Mouse (Mus musculus) lung, adult 2 months (tissue): Measurements from ENCODE around the gene 1700003H04Rik. TPM values are rescaled to one million over a fixed set of nuclear protein-coding genes. Genes with fewer than 3 reads are reported as not detected.

Source experiments
- DNase-seq: peaks from one replicate; pipeline ENCODE4 v3.0.0; 2022
- H3K4me1 ChIP-seq: fragments of 200-500 bp; 2 replicates; pipeline ENCODE4 v1.6.1; 2011; ENCODE audit warnings: low read length; ENCODE audit not compliant: control insufficient read depth, insufficient read depth
- H3K4me3 ChIP-seq: fragments of 200-500 bp; replicated peaks from 2 replicates; pipeline ENCODE3; 2011; ENCODE audit warnings: low read depth, mild to moderate bottlenecking, control low read depth, low read length; ENCODE audit errors: extremely low read depth
- CTCF ChIP-seq: fragments of 200-500 bp; IDR thresholded peaks from 2 replicates; pipeline ENCODE4 v1.5.1; 2011; ENCODE audit warnings: mild to moderate bottlenecking, low read length, control low read depth; ENCODE audit not compliant: insufficient read depth
- POLR2A ChIP-seq: fragments of 200-500 bp; IDR thresholded peaks from 2 replicates; pipeline ENCODE4 v1.6.1; 2011; ENCODE audit warnings: low read depth, mild to moderate bottlenecking, control low read depth, low read length, borderline replicate concordance; ENCODE audit errors: extremely low read depth
- WGBS: fragments of 180-500 bp; shearing (Covaris S2); methylation state at CpG from one replicate; pipeline ENCODE4 v1.1.7; 2018; 5-methylcytosine and 5-hydroxymethylcytosine counted together
- polyA plus RNA-seq: library from polyadenylated mRNA; depleted of rRNA; stranded (reverse); fragments of >200 nt; gene quantifications from 2 replicates; pipeline ENCODE4 v1.2.3, GENCODE M21; 2012; rRNA removed

Gene 1700003H04Rik
- polyA plus RNA-seq, 1 experiment, result not detected

DNA sequence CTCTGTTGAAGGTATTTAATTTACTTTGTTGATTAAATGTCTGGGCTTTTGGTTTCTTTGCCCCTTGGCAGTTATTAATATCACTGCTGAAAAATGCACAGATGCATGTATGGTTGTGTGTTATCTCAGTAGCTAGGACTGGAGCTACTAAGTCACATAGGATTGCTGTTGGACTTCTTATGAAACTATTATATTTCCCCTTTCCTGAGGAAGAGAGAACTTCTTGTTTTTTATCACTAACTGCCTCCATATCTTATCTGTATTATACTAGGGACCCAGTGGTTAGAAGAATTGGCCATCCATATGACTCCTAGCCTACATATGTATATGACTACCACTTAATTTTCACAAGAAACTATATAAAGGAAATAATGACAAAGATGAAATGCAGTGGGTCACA is 24.9 kb downstream of the 1700003H04Rik start:
- DNase-seq, result no peak
- Histone ChIP-seq H3K4me1 (no peaks in the 10 kb centered on the region), H3K4me3 (no peak overlapping the region)
- no peak for TF ChIP-seq CTCF
- no peak for TF ChIP-seq POLR2A

DNA sequence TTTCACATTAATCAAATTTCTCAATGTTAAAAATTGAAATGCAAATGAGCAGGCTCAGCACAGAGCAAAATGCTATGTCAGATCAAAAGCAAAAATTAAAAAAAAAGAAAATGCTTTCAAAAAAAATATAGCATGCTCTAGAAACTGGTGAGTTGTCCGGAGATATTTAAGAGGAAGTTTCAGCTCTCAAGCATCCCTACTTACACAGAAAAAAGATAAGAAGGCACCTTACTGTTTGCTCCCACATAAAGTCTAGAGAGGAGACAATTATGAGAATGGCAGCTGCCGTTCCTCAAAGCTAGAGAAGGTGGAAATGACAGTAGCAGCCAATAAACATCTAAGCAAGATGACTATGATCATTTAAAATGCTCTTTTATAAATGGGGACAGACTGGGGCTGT is 25.8 kb downstream of the 1700003H04Rik start:
- no peaks in the 10 kb centered on the region for H3K4me1 ChIP-seq
- DNase-seq, result no peak
- no peak for TF ChIP-seq CTCF
- TF ChIP-seq POLR2A, result no peak
- no peak overlapping the region for H3K4me3 ChIP-seq
- WGBS, result 60% methylated on average over 2 of the region's 2 CpGs

GRCm38 (mm10) chr3:124548898-124549297 is 32.0 kb downstream of the 1700003H04Rik start:
- TF ChIP-seq POLR2A, result no peak
- H3K4me1 ChIP-seq, result no peaks in the 10 kb centered on the region
- H3K4me3 ChIP-seq, result no peak overlapping the region
- DNase-seq, result no peak
- WGBS, result 73% methylated on average over 10 of the region's 10 CpGs

DNA sequence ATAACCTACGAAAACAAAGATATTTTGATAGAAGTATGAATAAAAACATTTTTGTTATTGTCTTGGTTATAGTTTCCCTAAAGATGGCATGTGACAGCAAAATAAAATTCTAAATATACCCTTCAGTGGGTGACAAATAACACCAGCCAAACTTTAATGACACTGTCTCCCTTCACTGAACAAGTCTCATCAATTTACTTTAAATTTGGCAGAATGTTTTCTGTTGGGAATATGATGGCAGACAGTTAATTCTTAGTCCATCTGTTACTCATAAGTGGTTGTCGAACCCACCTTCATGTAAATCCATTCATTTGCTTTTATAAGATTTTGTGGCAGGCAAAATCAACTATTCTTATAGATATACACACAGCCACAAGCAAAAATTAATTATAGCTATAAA is 42.6 kb downstream of the 1700003H04Rik start:
- no peak for DNase-seq
- no peak overlapping the region for H3K4me3 ChIP-seq
- no peaks in the 10 kb centered on the region for H3K4me1 ChIP-seq
- WGBS, result 81% methylated on average over 2 of the region's 2 CpGs
- TF ChIP-seq POLR2A (no peak), CTCF (no peak)

GRCm38 (mm10) chr3:124536602-124537001 is 44.3 kb downstream of the 1700003H04Rik start:
- no peak for DNase-seq
- H3K4me1 ChIP-seq, result no peaks in the 10 kb centered on the region
- WGBS, result 38% methylated on average over 1 of the region's 1 CpGs
- TF ChIP-seq CTCF, result no peak
- TF ChIP-seq POLR2A, result no peak
- H3K4me3 ChIP-seq, result no peak overlapping the region

DNA sequence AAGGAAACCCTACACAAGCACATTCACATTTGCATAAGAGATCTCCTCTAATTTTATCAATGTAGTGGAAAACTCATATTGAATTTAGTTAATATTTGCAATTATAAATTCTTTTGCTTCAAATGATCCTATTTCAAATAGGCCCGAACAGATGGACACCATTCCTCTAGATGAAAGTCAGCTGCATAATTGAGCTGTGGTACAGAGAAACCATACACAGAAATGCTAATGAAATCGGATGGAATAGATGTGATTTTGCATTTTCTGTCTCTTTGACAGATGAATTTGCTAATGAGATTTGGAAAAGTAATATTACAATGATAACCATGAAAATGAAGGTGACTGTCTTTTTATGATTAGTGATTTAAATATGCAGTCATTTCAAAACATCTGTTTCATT is 62.1 kb downstream of the 1700003H04Rik start:
- no peak for TF ChIP-seq CTCF
- TF ChIP-seq POLR2A, result no peak
- no peak for DNase-seq
- 54% methylated on average over 2 of the region's 2 CpGs for WGBS
- Histone ChIP-seq H3K4me1 (no peaks in the 10 kb centered on the region), H3K4me3 (no peak overlapping the region)

Other genes starting within 250 kb of the 1700003H04Rik start
- not detected in 2 replicates for gene 1700006A11Rik, start 155.1 kb downstream of the 1700003H04Rik start, polyA plus RNA-seq